Mouse (Mus musculus) thymus, adult 2 months (tissue): ENCODE results near the gene Pttg1ip. TPM values are rescaled to one million over a fixed set of nuclear protein-coding genes. Genes with fewer than 3 reads are reported as not detected.

Source experiments
- DNase-seq: peaks from one replicate; pipeline ENCODE4 v3.0.0; 2021
- H3K27ac ChIP-seq: fragments of 200-500 bp; 2 replicates; pipeline ENCODE4 v1.5.1; 2012; ENCODE audit warnings: low read length, control low read depth; ENCODE audit not compliant: control insufficient read depth, insufficient read depth
- H3K27me3 ChIP-seq: fragments of 200-500 bp; 2 replicates; pipeline ENCODE4 v1.6.1; 2012; ENCODE audit warnings: mild to moderate bottlenecking, low read length, moderate library complexity, mixed read lengths; ENCODE audit not compliant: control insufficient read depth, insufficient read depth
- H3K36me3 ChIP-seq: fragments of 200-500 bp; 2 replicates; pipeline ENCODE4 v1.6.1; 2012; ENCODE audit warnings: mild to moderate bottlenecking, low read length, moderate library complexity; ENCODE audit not compliant: control insufficient read depth, insufficient read depth
- H3K4me1 ChIP-seq: fragments of 200-500 bp; replicated peaks from 2 replicates; pipeline ENCODE4 v1.6.1; 2012; ENCODE audit warnings: low read length; ENCODE audit not compliant: control insufficient read depth, insufficient read depth
- H3K4me3 ChIP-seq: fragments of 200-500 bp; 2 replicates; pipeline ENCODE4 v1.5.1; 2012; ENCODE audit warnings: mild to moderate bottlenecking, low read length, control low read depth, moderate library complexity; ENCODE audit not compliant: control insufficient read depth, insufficient read depth
- CTCF ChIP-seq: fragments of 200-500 bp; IDR thresholded peaks from 2 replicates; pipeline ENCODE4 v1.5.1; 2012; ENCODE audit warnings: mild to moderate bottlenecking, control low read depth, low read length, moderate library complexity, borderline replicate concordance; ENCODE audit not compliant: control insufficient read depth, poor library complexity, insufficient read depth; ENCODE audit errors: extremely low read depth
- POLR2A ChIP-seq: fragments of 200-500 bp; IDR thresholded peaks from 2 replicates; pipeline ENCODE4 v1.6.1; 2012; ENCODE audit warnings: mild to moderate bottlenecking, low read length, control low read depth, moderate library complexity; ENCODE audit not compliant: control insufficient read depth, poor library complexity, insufficient read depth; ENCODE audit errors: extremely low read depth
- WGBS: fragments of 180-500 bp; shearing (Covaris S2); methylation state at CpG from one replicate; pipeline ENCODE4 v1.1.7; 2018; 5-methylcytosine and 5-hydroxymethylcytosine counted together
- polyA plus RNA-seq: library from polyadenylated mRNA; depleted of rRNA; stranded (reverse); fragments of >200 nt; gene quantifications from 2 replicates; pipeline ENCODE4 v1.2.3, GENCODE M21; 2012; rRNA removed

Gene Pttg1ip
- polyA plus RNA-seq, 1 experiment = 129 TPM

GRCm38 (mm10) chr10:77638956-77639355 is 57.4 kb downstream of the Pttg1ip start:
- H3K4me1 ChIP-seq = peaks cover 6% of the 10 kb centered on the region
- H3K27ac ChIP-seq = no peak overlapping the region
- TF ChIP-seq POLR2A = no peak
- TF ChIP-seq CTCF = no peak
- no peak for DNase-seq
- H3K27me3 ChIP-seq = no peaks in the 10 kb centered on the region
- 92% methylated on average over 6 of the region's 6 CpGs for WGBS
- H3K4me3 ChIP-seq = no peak overlapping the region
- H3K36me3 ChIP-seq = peaks cover 42% of the 10 kb centered on the region

GRCm38 (mm10) chr10:77643160-77643559 is 61.6 kb downstream of the Pttg1ip start:
- no peaks in the 10 kb centered on the region for H3K4me1 ChIP-seq
- H3K27me3 ChIP-seq = no peaks in the 10 kb centered on the region
- no peak overlapping the region for H3K27ac ChIP-seq
- H3K36me3 ChIP-seq = peaks cover 50% of the 10 kb centered on the region
- no peak for TF ChIP-seq CTCF
- no peak for TF ChIP-seq POLR2A
- no peak overlapping the region for H3K4me3 ChIP-seq
- no peak for DNase-seq
- 62% methylated on average over 7 of the region's 7 CpGs for WGBS

DNA sequence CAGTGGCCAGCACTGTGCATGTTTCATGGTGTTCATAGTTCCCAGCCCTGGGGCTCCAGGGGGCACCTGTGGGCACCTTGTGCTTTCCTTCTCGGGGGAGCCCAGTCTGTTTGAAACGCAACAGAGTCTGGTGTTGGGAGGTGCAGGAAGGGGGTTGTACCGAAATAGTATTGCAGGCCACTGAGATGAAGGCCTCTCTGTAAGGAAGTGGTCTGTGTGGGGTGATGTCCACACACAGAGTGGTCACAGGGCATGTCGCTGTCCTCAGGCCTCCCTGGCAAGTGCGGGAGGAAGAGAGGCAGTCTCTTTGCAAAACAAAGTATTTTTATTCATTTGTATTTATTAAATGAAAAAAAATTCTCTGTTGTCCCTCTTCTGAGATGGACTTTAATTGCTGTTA is 64.1 kb downstream of the Pttg1ip start:
- 82% methylated on average over 5 of the region's 5 CpGs for WGBS
- no peak for DNase-seq
- Histone ChIP-seq H3K36me3 (peaks cover 47% of the 10 kb centered on the region), H3K27me3 (no peaks in the 10 kb centered on the region), H3K4me1 (no peaks in the 10 kb centered on the region), H3K27ac (no peak overlapping the region), H3K4me3 (no peak overlapping the region)
- no peak for TF ChIP-seq POLR2A
- TF ChIP-seq CTCF = no peak

DNA sequence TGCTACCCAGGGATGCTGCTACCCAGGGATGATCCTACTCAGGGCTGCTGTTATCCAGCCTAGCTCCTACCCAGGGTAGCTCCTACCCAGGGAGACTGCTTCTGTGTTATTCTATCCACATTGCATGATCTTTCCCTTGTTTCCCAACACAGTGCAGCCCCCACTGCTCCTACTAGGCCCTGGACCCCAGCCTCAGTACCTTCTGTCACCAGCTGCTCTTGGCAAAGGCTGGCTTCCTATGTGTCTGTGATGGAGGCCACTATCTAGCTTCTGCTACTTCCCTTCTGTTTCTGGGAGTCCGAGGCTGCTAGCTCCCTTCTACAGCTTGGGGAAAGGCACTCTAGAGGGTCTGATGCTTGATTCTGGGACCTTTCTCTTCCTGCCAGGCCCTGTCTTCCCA is 65.9 kb downstream of the Pttg1ip start:
- DNase-seq = no peak
- Histone ChIP-seq H3K27ac (no peak overlapping the region), H3K4me1 (no peaks in the 10 kb centered on the region), H3K4me3 (no peak overlapping the region), H3K27me3 (no peaks in the 10 kb centered on the region), H3K36me3 (peaks cover 32% of the 10 kb centered on the region)
- TF ChIP-seq POLR2A = no peak
- WGBS = 68% methylated on average over 1 of the region's 1 CpGs

- no peak overlapping the region for H3K27ac ChIP-seq
- H3K36me3 ChIP-seq = peaks cover 32% of the 10 kb centered on the region
- no peaks in the 10 kb centered on the region for H3K4me1 ChIP-seq
- DNase-seq = no peak
- H3K4me3 ChIP-seq = no peak overlapping the region
- no peak for TF ChIP-seq POLR2A
- no peak for TF ChIP-seq CTCF
- H3K27me3 ChIP-seq = no peaks in the 10 kb centered on the region
- WGBS = 93% methylated on average over 8 of the region's 8 CpGs
These were observed 66.4 kb downstream of the Pttg1ip start for GRCm38 (mm10) chr10:77647901-77648300.

Other genes with a start within 250 kb of the Pttg1ip start
- gene Adarb1, start 163.4 kb upstream of the Pttg1ip start, polyA plus RNA-seq = 4.2 and 5.5 TPM in 2 replicates
- gene Fam207a, start 65.9 kb upstream of the Pttg1ip start, polyA plus RNA-seq = 49.1 and 52.4 TPM in 2 replicates
- 304 and 334 TPM in 2 replicates for gene Itgb2, start 51.5 kb upstream of the Pttg1ip start, polyA plus RNA-seq
- 236 and 248 TPM in 2 replicates for gene Sumo3, start 24.4 kb downstream of the Pttg1ip start, polyA plus RNA-seq
- not detected in 2 replicates for gene Gm49325, start 24.5 kb downstream of the Pttg1ip start, polyA plus RNA-seq
- gene Ube2g2, start 40.6 kb downstream of the Pttg1ip start, polyA plus RNA-seq = 52.0 and 52.6 TPM in 2 replicates
- gene Tspear, start 104.8 kb downstream of the Pttg1ip start, polyA plus RNA-seq = 0.97 and 1.3 TPM in 2 replicates
- gene Gm19402, start 109.0 kb downstream of the Pttg1ip start, polyA plus RNA-seq = not detected in 2 replicates
- not detected in 2 replicates for gene Gm9508, start 115.5 kb downstream of the Pttg1ip start, polyA plus RNA-seq
- gene Gm10272, start 124.9 kb downstream of the Pttg1ip start, polyA plus RNA-seq = not detected in 2 replicates
- gene Gm10024, start 129.7 kb downstream of the Pttg1ip start, polyA plus RNA-seq = not detected in 2 replicates
- not detected in 2 replicates for gene Gm10142, start 134.1 kb downstream of the Pttg1ip start, polyA plus RNA-seq
- 0.23 TPM in 1 of 2 replicates, not detected in the other for gene Krtap12-1, start 138.9 kb downstream of the Pttg1ip start, polyA plus RNA-seq
- gene Gm10100, start 144.8 kb downstream of the Pttg1ip start, polyA plus RNA-seq = not detected in 2 replicates
- gene Gm18596, start 160.9 kb downstream of the Pttg1ip start, polyA plus RNA-seq = not detected in 2 replicates
- not detected in 2 replicates for gene Gm9736, start 169.6 kb downstream of the Pttg1ip start, polyA plus RNA-seq
- not detected in 2 replicates for gene Gm3233, start 178.0 kb downstream of the Pttg1ip start, polyA plus RNA-seq
- gene Gm3238, start 189.6 kb downstream of the Pttg1ip start, polyA plus RNA-seq = not detected in 2 replicates
- gene Gm7138, start 195.2 kb downstream of the Pttg1ip start, polyA plus RNA-seq = not detected in 2 replicates
- gene Gm3250, start 200.8 kb downstream of the Pttg1ip start, polyA plus RNA-seq = not detected in 2 replicates
- gene Gm7137, start 206.5 kb downstream of the Pttg1ip start, polyA plus RNA-seq = not detected in 2 replicates
- gene Gm9639, start 213.4 kb downstream of the Pttg1ip start, polyA plus RNA-seq = not detected in 2 replicates
- not detected in 2 replicates for gene Gm19668, start 217.4 kb downstream of the Pttg1ip start, polyA plus RNA-seq
- not detected in 2 replicates for gene Gm9507, start 230.1 kb downstream of the Pttg1ip start, polyA plus RNA-seq
- gene Gm2696, start 233.0 kb downstream of the Pttg1ip start, polyA plus RNA-seq = not detected in 2 replicates
- not detected in 2 replicates for gene Krtap10-4, start 245.4 kb downstream of the Pttg1ip start, polyA plus RNA-seq